Mouse (Mus musculus): Measurements from ENCODE around the gene Gng2. TPM values are rescaled to one million over a fixed set of nuclear protein-coding genes. Genes with fewer than 3 reads are reported as not detected.
"Not testable (repeated sequence)": the region's sequence is repeated elsewhere in the genome, so short reads cannot be mapped to it uniquely, and the experiment has no call there.

Gene Gng2
- polyA plus RNA-seq, 1 experiment from 2014 or later: 38.5 TPM

- Histone ChIP-seq H3K4me2 (ENCODE audit: low read length) (no peak overlapping the region), H3K36me3 (ENCODE audit: insufficient read depth, low read length) (0 out of 2 replicates have a peak, but pooled peaks cover 3% of the 10 kb centered on the region), H3K4me1 (replicated peaks; ENCODE audit: insufficient read depth, low read length) (no peaks in the 10 kb centered on the region), H3K9ac (ENCODE audit: low read depth, low read length) (no peak overlapping the region), H3K27ac (no peak overlapping the region), H3K4me3 (replicated peaks; ENCODE audit: low read depth, low read length) (no peak overlapping the region), H3K9me3 (replicated peaks; ENCODE audit: low read length) (no peaks in the 10 kb centered on the region), H3K27me3 (ENCODE audit: insufficient read depth, low read length) (no peaks in the 10 kb centered on the region)
- no peak for DNase-seq (ENCODE audit: low spot score)
- no peak for ATAC-seq (replicated peaks; ENCODE audit: low FRiP score, low read depth)
- TF ChIP-seq CTCF (IDR thresholded peaks at IDR 0.05; ENCODE audit: low read depth): no peak
- 92% methylated on average over 5 of the region's 5 CpGs for WGBS
Measured at GRCm38 (mm10) chr14:19887569-19887968, 89.9 kb downstream of the Gng2 start.

GRCm38 (mm10) chr14:19884431-19884830, 93.0 kb downstream of the Gng2 start:
- not testable (repeated sequence) for H3K4me2 ChIP-seq (ENCODE audit: low read length); DNase-seq (ENCODE audit: low spot score)
- 75% methylated on average over 1 of the region's 1 CpGs for WGBS

GRCm38 (mm10) chr14:19874201-19874807, 103.1 kb downstream of the Gng2 start:
- DNase-seq (ENCODE audit: low spot score) (peak; percentile 21), ATAC-seq (replicated peaks; ENCODE audit: low FRiP score, low read depth) (no peak)
- no peak overlapping the region for H3K27ac ChIP-seq
- no peak overlapping the region for H3K4me3 ChIP-seq (replicated peaks; ENCODE audit: low read depth, low read length)
- H3K9me3 ChIP-seq (replicated peaks; ENCODE audit: low read length): no peaks in the 10 kb centered on the region
- H3K9ac ChIP-seq (ENCODE audit: low read depth, low read length): no peak overlapping the region
- H3K4me1 ChIP-seq (replicated peaks; ENCODE audit: insufficient read depth, low read length): no peaks in the 10 kb centered on the region
- WGBS: 60% methylated on average over 11 of the region's 11 CpGs
- no peak overlapping the region for H3K4me2 ChIP-seq (ENCODE audit: low read length)
- H3K36me3 ChIP-seq (ENCODE audit: insufficient read depth, low read length): no peaks in the 10 kb centered on the region
- TF ChIP-seq CTCF (IDR thresholded peaks at IDR 0.05; ENCODE audit: low read depth): no peak
- no peaks in the 10 kb centered on the region for H3K27me3 ChIP-seq (ENCODE audit: insufficient read depth, low read length)

More at GRCm38 (mm10) chr14:19884431-19884830, 93.0 kb downstream of the Gng2 start:
- ATAC-seq (replicated peaks; ENCODE audit: low FRiP score, low read depth); H3K36me3 ChIP-seq (ENCODE audit: insufficient read depth, low read length); H3K4me1 ChIP-seq (replicated peaks; ENCODE audit: insufficient read depth, low read length); H3K27me3 ChIP-seq (ENCODE audit: insufficient read depth, low read length); H3K9me3 ChIP-seq (replicated peaks; ENCODE audit: low read length); H3K27ac ChIP-seq; H3K4me3 ChIP-seq (replicated peaks; ENCODE audit: low read depth, low read length); H3K9ac ChIP-seq (ENCODE audit: low read depth, low read length): not testable (repeated sequence)

GRCm38 (mm10) chr14:19867286-19867935, 110.0 kb downstream of the Gng2 start:
- H3K4me3 ChIP-seq (replicated peaks; ENCODE audit: low read depth, low read length): no peak overlapping the region
- H3K4me2 ChIP-seq (ENCODE audit: low read length): no peak overlapping the region
- no peaks in the 10 kb centered on the region for H3K36me3 ChIP-seq (ENCODE audit: insufficient read depth, low read length)
- DNase-seq (ENCODE audit: low spot score) (peak; percentile 87), ATAC-seq (replicated peaks; ENCODE audit: low FRiP score, low read depth) (peak; percentile 57)
- H3K9me3 ChIP-seq (replicated peaks; ENCODE audit: low read length): no peaks in the 10 kb centered on the region
- 37% methylated on average over 5 of the region's 5 CpGs for WGBS
- no peak overlapping the region for H3K27ac ChIP-seq
- H3K9ac ChIP-seq (ENCODE audit: low read depth, low read length): no peak overlapping the region
- no peak for TF ChIP-seq CTCF (IDR thresholded peaks at IDR 0.05; ENCODE audit: low read depth)
- no peaks in the 10 kb centered on the region for H3K27me3 ChIP-seq (ENCODE audit: insufficient read depth, low read length)
- no peaks in the 10 kb centered on the region for H3K4me1 ChIP-seq (replicated peaks; ENCODE audit: insufficient read depth, low read length)

- H3K36me3 ChIP-seq (ENCODE audit: insufficient read depth, low read length); H3K27me3 ChIP-seq (ENCODE audit: insufficient read depth, low read length); H3K9me3 ChIP-seq (replicated peaks; ENCODE audit: low read length); H3K9ac ChIP-seq (ENCODE audit: low read depth, low read length); ATAC-seq (replicated peaks; ENCODE audit: low FRiP score, low read depth); H3K4me1 ChIP-seq (replicated peaks; ENCODE audit: insufficient read depth, low read length); H3K4me3 ChIP-seq (replicated peaks; ENCODE audit: low read depth, low read length); H3K4me2 ChIP-seq (ENCODE audit: low read length); DNase-seq (ENCODE audit: low spot score); H3K27ac ChIP-seq: not testable (repeated sequence)
- 88% methylated on average over 9 of the region's 9 CpGs for WGBS
Measured at GRCm38 (mm10) chr14:19865121-19865520, 112.3 kb downstream of the Gng2 start.

GRCm38 (mm10) chr14:19861311-19862080, 115.9 kb downstream of the Gng2 start:
- no peaks in the 10 kb centered on the region for H3K9me3 ChIP-seq (replicated peaks; ENCODE audit: low read length)
- no peak overlapping the region for H3K4me2 ChIP-seq (ENCODE audit: low read length)
- no peak; the same call in 1 of the 2 replicates for TF ChIP-seq CTCF (IDR thresholded peaks at IDR 0.05; ENCODE audit: low read depth)
- ATAC-seq (replicated peaks; ENCODE audit: low FRiP score, low read depth) (no peak), DNase-seq (ENCODE audit: low spot score) (no peak)
- no peak overlapping the region for H3K27ac ChIP-seq
- no peaks in the 10 kb centered on the region for H3K27me3 ChIP-seq (ENCODE audit: insufficient read depth, low read length)
- no peak overlapping the region for H3K4me3 ChIP-seq (replicated peaks; ENCODE audit: low read depth, low read length)
- H3K36me3 ChIP-seq (ENCODE audit: insufficient read depth, low read length): no peaks in the 10 kb centered on the region
- H3K9ac ChIP-seq (ENCODE audit: low read depth, low read length): no peak overlapping the region
- no peaks in the 10 kb centered on the region for H3K4me1 ChIP-seq (replicated peaks; ENCODE audit: insufficient read depth, low read length)
- WGBS: 80% methylated on average over 8 of the region's 8 CpGs

Data from kidney, postnatal 0 days (tissue).